Mouse (Mus musculus): ENCODE data around the gene Tmem29. TPM values are rescaled to one million over a fixed set of nuclear protein-coding genes. Genes with fewer than 3 reads are reported as not detected.
"Not testable (repeated sequence)": the region's sequence is repeated elsewhere in the genome, so short reads cannot be mapped to it uniquely, and the experiment has no call there.

Tmem29 gene
- total and polyA plus RNA-seq, 3 experiments = 13.0 to 57.2 (median 45.0) TPM

DNA sequence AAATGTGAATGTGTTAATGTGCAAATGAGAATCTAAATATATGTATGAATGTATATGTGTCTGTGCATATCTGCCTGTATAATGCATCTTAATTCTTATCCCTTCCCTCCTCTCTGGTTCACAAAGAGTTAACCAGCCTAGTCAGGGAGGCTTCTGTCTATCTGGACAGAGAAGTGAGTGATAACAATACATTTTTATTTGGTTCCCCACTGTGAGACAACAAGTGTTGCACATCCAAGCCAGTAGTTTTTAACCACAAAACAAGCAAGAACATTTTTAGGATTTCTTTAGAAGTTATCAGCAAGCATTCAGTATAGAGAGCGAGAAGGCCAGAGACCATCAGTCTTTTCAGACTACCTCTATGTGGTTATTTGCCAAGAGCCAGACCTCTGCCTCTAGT is 12.5 kb upstream of the Tmem29 start:
- Histone ChIP-seq H3K27me3 (replicated peaks) (no peaks in the 10 kb centered on the region), H3K4me2 (ENCODE audit: insufficient read depth, low read depth, poor library complexity, severe bottlenecking) (no peak overlapping the region), H3K36me3 (replicated peaks in 1 of 2; ENCODE audit: control insufficient read depth in 1 of 2, insufficient read depth in 1 of 2, low read length in 1 of 2) (no peaks in the 10 kb centered on the region), H3K27ac (ENCODE audit: insufficient read depth, low read depth) (no peak overlapping the region), H3K9ac (ENCODE audit: insufficient read depth, low read depth) (no peak overlapping the region), H3K4me3 (replicated peaks in 1 of 3; ENCODE audit: low read depth in 2 of 3, low read length in 2 of 3, poor library complexity in 1 of 3) (no peak overlapping the region), H3K4me1 (ENCODE audit: control insufficient read depth in 1 of 2, insufficient read depth in 2 of 2) (no peaks in the 10 kb centered on the region), H3K79me2 (replicated peaks; ENCODE audit: control insufficient read depth, extremely low read depth, insufficient read depth, poor library complexity, severe bottlenecking) (no peaks in the 10 kb centered on the region), H3K9me3 (replicated peaks; ENCODE audit: low read length) (no peaks in the 10 kb centered on the region)
- DNase-seq (ENCODE audit: extremely low read depth) = no peak
- in situ Hi-C loops (cut with MboI; ENCODE audit: low pct_ligation_motif_present, low pct_unique_long_range_greater_than_20kb, low sequenced_read_pairs) = no loop called here
- TF ChIP-seq TCF12 (IDR thresholded peaks at IDR 0.05; ENCODE audit: low read depth, low read length) (no peak), NELFE (IDR thresholded peaks at IDR 0.05; ENCODE audit: low read depth, low read length) (no peak), MXI1 (IDR thresholded peaks at IDR 0.05; ENCODE audit: low read depth, low read length) (no peak), ETS1 (conservative IDR thresholded peaks at IDR 0.05; ENCODE audit: low read depth, low read length) (no peak), CHD1 (IDR thresholded peaks at IDR 0.05; ENCODE audit: low read depth, low read length) (no peak), RAD21 (IDR thresholded peaks at IDR 0.05; ENCODE audit: low read depth, low read length) (no peak), KAT2A (IDR thresholded peaks at IDR 0.05; ENCODE audit: insufficient replicate concordance, low read length) (no peak), ZNF384 (IDR thresholded peaks at IDR 0.05; ENCODE audit: low read depth, low read length) (no peak), MYC (IDR thresholded peaks at IDR 0.05; ENCODE audit: low read depth, low read length) (no peak), EP300 (IDR thresholded peaks at IDR 0.05; ENCODE audit: low read length) (no peak)
- dilution Hi-C loops (cut with MboI; ENCODE audit: extremely low pct_ligation_motif_present, extremely low pct_unique_long_range_greater_than_20kb, low sequenced_read_pairs) = no loop called here

DNA sequence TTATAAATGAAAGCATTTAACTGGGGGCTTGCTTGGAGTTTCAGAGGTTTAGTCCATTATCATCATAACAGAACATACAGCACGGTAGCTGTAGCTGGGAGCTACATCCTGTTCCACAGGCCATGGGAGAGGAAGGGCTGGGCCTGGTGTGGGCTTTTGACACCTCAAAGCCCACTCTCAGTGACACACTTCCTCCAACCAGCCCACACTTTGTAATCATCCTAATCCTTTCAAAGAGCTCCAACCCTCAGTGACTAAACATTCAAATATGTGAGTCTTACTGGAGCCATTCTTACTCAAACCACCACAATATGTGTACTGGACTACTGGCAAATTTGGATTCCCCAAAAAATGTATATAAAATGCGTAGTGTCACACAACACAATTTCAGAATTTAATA is 9.3 kb upstream of the Tmem29 start:
- H3K9ac ChIP-seq (ENCODE audit: insufficient read depth, low read depth) = no peak overlapping the region
- H3K27ac ChIP-seq (ENCODE audit: insufficient read depth, low read depth) = no peak overlapping the region
- H3K4me2 ChIP-seq (ENCODE audit: insufficient read depth, low read depth, poor library complexity, severe bottlenecking) = no peak overlapping the region
- no peak for DNase-seq (ENCODE audit: extremely low read depth)
- H3K4me1 ChIP-seq (ENCODE audit: control insufficient read depth in 1 of 2, insufficient read depth in 2 of 2) = no peaks in the 10 kb centered on the region
- no peaks in the 10 kb centered on the region for H3K27me3 ChIP-seq (replicated peaks)
- no peak overlapping the region for H3K4me3 ChIP-seq (replicated peaks in 1 of 3; ENCODE audit: low read depth in 2 of 3, low read length in 2 of 3, poor library complexity in 1 of 3)
- no peak for TF ChIP-seq HCFC1 (IDR thresholded peaks at IDR 0.05; ENCODE audit: low read depth, low read length)
- in situ Hi-C loops (cut with MboI; ENCODE audit: low pct_ligation_motif_present, low pct_unique_long_range_greater_than_20kb, low sequenced_read_pairs) (no loop called here), dilution Hi-C loops (cut with MboI; ENCODE audit: extremely low pct_ligation_motif_present, extremely low pct_unique_long_range_greater_than_20kb, low sequenced_read_pairs) (no loop called here)
- H3K36me3 ChIP-seq (replicated peaks in 1 of 2; ENCODE audit: control insufficient read depth in 1 of 2, insufficient read depth in 1 of 2, low read length in 1 of 2) = no peaks in the 10 kb centered on the region
- H3K9me3 ChIP-seq (replicated peaks; ENCODE audit: low read length) = no peaks in the 10 kb centered on the region
- H3K79me2 ChIP-seq (replicated peaks; ENCODE audit: control insufficient read depth, extremely low read depth, insufficient read depth, poor library complexity, severe bottlenecking) = no peaks in the 10 kb centered on the region

DNA sequence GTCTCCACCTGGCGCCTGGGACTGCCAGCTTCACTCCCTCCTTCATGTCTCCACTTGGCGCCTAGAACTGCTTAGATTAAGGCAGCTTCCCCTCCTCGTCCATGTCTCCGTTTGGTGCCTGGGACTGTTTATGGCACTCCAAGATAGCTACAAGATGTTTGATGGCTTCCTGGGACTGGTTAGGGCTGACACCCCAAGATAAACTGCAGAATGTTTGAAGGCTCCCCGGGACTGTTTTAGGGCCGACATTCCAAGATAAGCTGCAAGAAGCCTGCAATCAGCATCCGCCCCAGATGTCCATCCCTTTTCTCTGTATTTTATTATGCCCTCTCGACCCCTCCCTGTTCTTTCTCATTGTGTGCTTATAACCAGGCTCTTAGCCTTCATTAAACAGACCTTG is 7.9 kb upstream of the Tmem29 start:
- H3K36me3 ChIP-seq (replicated peaks in 1 of 2; ENCODE audit: control insufficient read depth in 1 of 2, insufficient read depth in 1 of 2, low read length in 1 of 2); H3K9me3 ChIP-seq (replicated peaks; ENCODE audit: low read length); H3K9ac ChIP-seq (ENCODE audit: insufficient read depth, low read depth); H3K4me3 ChIP-seq (replicated peaks in 1 of 3; ENCODE audit: low read depth in 2 of 3, low read length in 2 of 3, poor library complexity in 1 of 3); H3K4me2 ChIP-seq (ENCODE audit: insufficient read depth, low read depth, poor library complexity, severe bottlenecking); H3K79me2 ChIP-seq (replicated peaks; ENCODE audit: control insufficient read depth, extremely low read depth, insufficient read depth, poor library complexity, severe bottlenecking); dilution Hi-C loops (cut with MboI; ENCODE audit: extremely low pct_ligation_motif_present, extremely low pct_unique_long_range_greater_than_20kb, low sequenced_read_pairs); DNase-seq (ENCODE audit: extremely low read depth); H3K27ac ChIP-seq (ENCODE audit: insufficient read depth, low read depth); H3K4me1 ChIP-seq (ENCODE audit: control insufficient read depth in 1 of 2, insufficient read depth in 2 of 2); in situ Hi-C loops (cut with MboI; ENCODE audit: low pct_ligation_motif_present, low pct_unique_long_range_greater_than_20kb, low sequenced_read_pairs); H3K27me3 ChIP-seq (replicated peaks): not testable (repeated sequence)
